Mouse (Mus musculus) ovary, postnatal 14 days (tissue): ENCODE measurements at regions not wholly inside any gene's neighbourhood (a gene's known extent, or its start where the extent isn't known, plus 50 kb on each side); places are given as distances from the start of the nearest gene placed in this dataset.

Source experiments
- DNase-seq: peaks from one replicate; pipeline ENCODE4 v3.0.0; 2022; ENCODE audit warnings: low spot score

GRCm38 (mm10) chr11:32908723-32909411, 84.5 kb upstream of the Smim23 start:
- DNase-seq, result no peak

- DNase-seq, result no peak
Observed at GRCm38 (mm10) chr11:32907520-32908233, 83.3 kb upstream of the Smim23 start.

GRCm38 (mm10) chr11:32903970-32904369, 79.6 kb upstream of the Smim23 start:
- DNase-seq, result no peak

DNA sequence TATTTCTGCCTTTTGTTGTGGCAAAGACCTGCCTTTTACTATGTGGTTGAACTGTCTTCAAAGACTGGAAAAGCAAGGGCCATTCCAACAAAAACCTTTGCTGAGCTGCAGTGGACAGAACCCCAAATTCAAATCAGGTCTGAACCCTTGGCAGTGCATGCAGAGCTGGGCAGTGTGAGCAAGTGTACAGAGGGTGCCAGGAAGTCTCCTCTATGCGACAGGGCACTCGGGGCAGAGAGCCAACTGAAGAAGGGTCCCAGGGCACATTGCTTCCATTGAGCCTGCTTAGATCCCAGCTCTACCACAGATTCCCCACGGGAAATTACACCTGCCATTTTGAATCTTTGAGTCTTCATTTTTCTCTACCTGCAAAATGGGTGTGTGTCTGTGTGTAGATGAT, 79.0 kb upstream of the Smim23 start:
- DNase-seq, result no peak

GRCm38 (mm10) chr11:32902923-32903322, 78.5 kb upstream of the Smim23 start:
- DNase-seq, result no peak

- DNase-seq, result no peak
Observed at GRCm38 (mm10) chr11:32900437-32900836, 76.0 kb upstream of the Smim23 start.

GRCm38 (mm10) chr11:32899604-32900216, 75.3 kb upstream of the Smim23 start:
- DNase-seq, result no peak

DNA sequence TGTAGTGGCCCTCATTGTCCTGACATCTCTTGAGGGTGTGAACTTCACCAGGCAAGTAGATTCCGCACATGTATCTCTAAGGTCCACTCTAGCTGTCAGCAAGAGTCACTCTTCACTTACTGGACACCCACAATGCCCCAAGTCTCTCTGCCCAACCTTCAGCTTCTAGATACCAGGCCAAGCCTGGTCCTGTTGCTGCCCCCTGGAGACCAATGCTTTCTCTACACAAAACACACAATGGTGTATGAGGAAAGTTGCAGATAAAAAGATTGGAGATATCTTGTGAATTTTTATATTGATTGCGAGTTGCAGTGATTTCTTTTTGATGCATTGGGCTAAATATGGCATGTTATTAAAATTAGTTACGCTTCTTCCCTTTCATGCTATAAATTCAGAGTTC, 71.0 kb upstream of the Smim23 start:
- DNase-seq, result no peak

DNA sequence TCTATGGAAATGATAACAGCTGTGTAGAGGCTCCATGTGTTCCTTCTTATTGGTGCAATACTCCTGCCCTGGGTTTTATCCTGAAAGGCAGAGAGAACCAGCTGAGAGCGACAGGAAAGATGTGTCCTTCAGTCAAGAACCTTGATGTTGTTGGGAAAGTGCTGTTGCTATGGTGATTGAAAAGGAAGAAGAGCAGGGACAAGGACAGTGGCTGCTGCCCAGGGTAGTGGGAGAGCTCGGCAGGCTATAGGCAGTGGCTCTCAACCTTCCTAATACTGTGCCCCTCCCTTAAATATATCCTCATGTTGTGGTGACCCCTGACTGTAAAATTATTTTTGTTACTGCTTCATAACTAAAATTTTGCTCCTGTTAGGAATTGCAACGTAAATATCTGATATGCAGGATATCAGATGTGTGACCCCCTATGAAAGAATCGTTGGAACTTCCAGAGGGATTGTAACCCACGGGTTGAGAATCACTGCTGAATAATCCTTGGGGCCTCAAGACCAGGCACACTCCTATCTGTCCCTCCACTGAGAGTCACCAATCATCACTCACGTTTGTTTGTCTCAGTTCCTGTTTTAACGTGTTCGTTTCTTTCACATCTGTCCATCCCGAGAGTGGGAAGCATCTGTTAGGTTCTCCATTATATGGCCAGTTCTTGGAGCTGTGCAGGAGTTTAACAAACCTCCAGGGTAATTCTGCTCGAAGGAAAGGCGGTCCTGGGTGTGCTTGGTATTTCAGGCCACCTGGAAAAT, 68.9 kb upstream of the Smim23 start:
- DNase-seq, result no peak

DNA sequence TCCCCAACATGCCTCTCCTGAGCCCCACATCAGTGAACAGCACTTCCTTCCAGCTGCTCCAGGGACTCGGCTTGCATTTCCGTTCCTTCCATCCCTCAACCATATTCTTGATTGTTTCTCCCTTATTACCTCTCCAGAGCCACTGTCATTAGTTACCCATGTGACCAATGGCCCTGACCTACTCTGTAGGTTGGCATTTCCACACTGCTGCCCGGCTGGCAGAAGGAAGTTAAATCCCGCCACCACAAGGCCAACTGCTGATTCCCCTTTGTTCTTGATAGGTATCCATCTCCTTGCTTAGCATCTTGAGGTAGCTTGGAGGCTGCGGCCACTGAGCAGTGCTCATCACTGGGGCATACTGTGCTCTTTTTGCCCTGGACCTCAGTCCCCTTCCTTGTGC, 68.1 kb upstream of the Smim23 start:
- DNase-seq, result no peak

GRCm38 (mm10) chr11:32889248-32889647, 64.8 kb upstream of the Smim23 start:
- DNase-seq, result peak; percentile 9

DNA sequence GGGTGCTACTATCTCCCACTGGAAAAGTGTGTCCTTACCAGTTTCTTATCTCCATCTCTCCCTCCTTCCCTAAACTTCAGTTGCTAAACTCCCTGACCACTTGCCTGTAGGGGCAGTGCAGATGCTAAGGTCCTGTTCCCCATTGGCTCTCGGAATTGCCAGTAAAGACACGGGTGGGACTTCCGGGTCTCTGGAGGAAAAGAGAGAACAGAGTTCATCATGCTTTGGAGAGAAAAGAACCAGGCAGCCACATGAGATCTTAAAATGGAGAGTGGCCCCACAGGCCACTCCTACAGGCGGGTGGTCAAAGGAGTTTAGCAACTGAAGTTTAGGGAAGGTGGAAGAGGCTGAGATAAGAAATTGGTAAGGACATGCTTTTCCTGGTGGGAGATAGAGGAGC, 60.3 kb upstream of the Smim23 start:
- DNase-seq, result no peak

- no peak for DNase-seq
Observed at GRCm38 (mm10) chr11:32883062-32883852, 58.9 kb upstream of the Smim23 start.

DNA sequence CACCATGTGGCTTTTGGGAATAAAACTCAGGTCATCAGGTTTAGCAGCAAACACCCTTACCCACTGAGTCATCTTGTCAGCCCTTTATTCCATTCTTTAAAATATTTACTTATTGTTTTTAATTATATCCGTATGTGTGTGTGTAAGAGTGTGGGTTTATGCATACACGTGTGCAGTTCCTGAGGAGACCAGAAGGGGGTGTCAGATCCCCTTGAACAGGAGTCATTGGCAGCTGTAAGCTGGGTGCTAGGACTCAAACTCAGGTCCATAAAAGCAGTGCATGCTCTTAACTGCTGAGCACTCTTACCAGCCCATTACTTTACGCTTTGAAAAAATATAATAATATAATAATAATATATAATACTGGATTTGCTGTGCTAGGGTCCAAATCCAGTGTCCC, 54.6 kb upstream of the Smim23 start:
- no peak for DNase-seq
